Comparison of ENCODE assay signal across 7 mouse cellular contexts in the genomic region with DNA sequence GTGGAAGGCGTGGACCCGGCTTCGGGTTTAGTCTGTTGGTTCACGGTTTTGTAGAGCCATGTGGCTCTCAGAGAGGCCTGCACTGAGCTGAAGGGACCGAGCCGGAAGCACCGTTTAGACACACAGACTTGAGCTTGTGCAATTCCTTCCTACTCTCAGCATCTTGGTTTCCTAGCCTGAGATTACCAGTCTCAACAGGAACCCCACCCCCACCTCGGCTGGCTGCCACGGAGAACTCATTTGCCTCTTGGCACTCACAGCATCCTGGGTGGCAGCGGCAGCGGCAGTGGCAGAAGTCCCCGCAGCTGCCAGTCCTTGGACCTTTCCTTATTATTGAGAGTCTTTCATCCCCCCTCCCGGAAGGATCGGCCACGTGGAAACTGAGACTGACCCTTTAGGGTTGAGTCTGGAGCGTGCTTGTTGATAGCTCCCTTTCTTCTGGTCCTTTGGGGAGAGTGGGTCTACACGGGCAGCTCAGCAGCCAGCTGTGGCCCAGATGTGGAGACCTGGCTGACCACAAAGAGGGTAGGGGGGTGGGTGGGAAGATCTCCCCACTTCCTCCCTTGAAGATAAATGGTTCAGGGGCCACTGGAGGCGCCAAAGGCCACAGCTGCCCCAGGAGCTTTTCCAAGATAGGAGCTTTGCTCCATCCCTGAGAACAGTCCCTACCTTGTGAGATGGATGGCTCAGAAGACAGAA. TPM values are rescaled to one million over a fixed set of nuclear protein-coding genes. Genes with fewer than 3 reads are reported as not detected.
DNase-seq lines count a peak whose midpoint lies in the region.

No protein-coding gene starts in this region.

- no peaks in the 10 kb centered on the region for H3K36me3 ChIP-seq in forebrain, embryonic 10.5 days (replicated peaks)

- no peaks in the 10 kb centered on the region for H3K27me3 ChIP-seq in forebrain, embryonic 10.5 days (ENCODE audit: poor library complexity, severe bottlenecking)

- peak; percentile 69 for DNase-seq in layer of hippocampus, adult 11-12 months (ENCODE audit: low spot score)
- no peak for DNase-seq in layer of hippocampus, adult 9-10 months (ENCODE audit: low spot score)
- DNase-seq in frontal cortex, postnatal 10 days (ENCODE audit: low spot score in 2 of 2), result peak; percentile 64 to 67
- peak; percentile 24 to 59 for DNase-seq in left cerebral cortex, adult 18-20 months (ENCODE audit: low spot score in 2 of 2)
- DNase-seq in right cerebral cortex, adult 2 months (ENCODE audit: low spot score in 2 of 2), result peak; percentile 30 to 61
- no peak for DNase-seq in urinary bladder, postnatal 4 days (ENCODE audit: low spot score in 2 of 2)
- no peak for DNase-seq in forebrain, embryonic 10.5 days (ENCODE audit: extremely low spot score, low spot score)

- WGBS in forebrain, embryonic 10.5 days, result 75% methylated on average over 18 of the region's 18 CpGs

- H3K27ac ChIP-seq in forebrain, embryonic 10.5 days, result no peak overlapping the region

- peaks cover 38% of the 10 kb centered on the region for H3K4me1 ChIP-seq in forebrain, embryonic 10.5 days

- no peaks in the 10 kb centered on the region for H3K9me3 ChIP-seq in forebrain, embryonic 10.5 days

- H3K4me3 ChIP-seq in forebrain, embryonic 10.5 days, result no peak overlapping the region

RNA-seq across cellular contexts. Expression of a gene that starts 24.0 kb away (rescaled TPM):
- under 1 TPM; 0.28 to 0.74 TPM for total RNA-seq in left cerebral cortex, adult 18-20 months (2021)
- polyA plus RNA-seq in forebrain, embryonic 10.5 days (2016; fragmentation: Nextera tagmentation; extraction: Ambion mirVana), result 0.86 and 0.97 TPM in 2 replicates

Comparison
In these comparisons a context has a peak if more than half of its experiments do, and no peak if none do; other contexts are left out.
1. DNase-seq: peak in layer of hippocampus, adult 11-12 months (single experiment), frontal cortex, postnatal 10 days (2 of 2), left cerebral cortex, adult 18-20 months (2 of 2) and right cerebral cortex, adult 2 months (2 of 2); none in layer of hippocampus, adult 9-10 months (single experiment), urinary bladder, postnatal 4 days (0 of 2) and forebrain, embryonic 10.5 days (single experiment).